Mouse (Mus musculus): ENCODE measurements around the gene Prdm11.

Prdm11 gene

GRCm38 (mm10) chr2:93012976-93013375 lies 33.0 kb downstream of the Prdm11 start:
- DNase-seq (ENCODE audit: low spot score in 2 of 2) = no peak

DNA sequence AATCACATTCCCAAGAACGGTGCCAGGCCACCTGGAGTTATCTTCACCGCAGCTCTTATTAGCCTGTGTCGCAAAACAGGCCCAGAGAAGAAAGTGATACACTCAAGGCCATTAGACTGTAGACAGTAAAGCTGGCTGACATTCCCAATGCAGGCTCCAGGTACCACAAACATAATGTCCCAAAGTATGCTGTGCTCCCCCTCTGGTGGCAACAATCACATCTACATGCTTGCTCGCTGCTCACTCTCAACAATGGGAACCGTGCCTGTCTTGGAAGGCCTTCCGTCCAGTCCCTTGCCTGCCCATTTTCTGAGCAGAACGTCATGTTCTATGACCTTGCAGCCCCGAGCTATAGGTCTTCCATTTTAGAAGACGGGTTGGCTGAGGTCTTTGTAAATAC lies 34.0 kb downstream of the Prdm11 start:
- no peak for DNase-seq (ENCODE audit: low spot score in 2 of 2)

DNA sequence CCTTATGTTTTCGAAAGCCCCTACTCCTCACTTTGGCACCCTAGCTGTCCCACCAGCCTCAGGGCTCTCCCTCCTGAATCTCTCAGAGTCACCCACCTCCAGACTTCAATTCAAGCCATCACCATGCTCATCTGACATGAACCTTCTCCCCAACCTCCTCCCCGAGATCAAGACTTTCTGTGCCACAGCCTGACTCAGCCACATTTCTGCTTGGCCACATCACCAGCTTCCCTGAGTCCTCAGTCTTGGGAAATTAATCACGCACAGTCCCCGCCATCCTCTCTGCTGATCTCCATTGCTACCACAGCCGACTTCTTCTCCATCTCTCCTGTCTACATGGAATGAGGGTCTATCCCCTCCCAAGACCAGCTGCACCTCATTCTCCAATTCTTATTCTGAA lies 34.5 kb downstream of the Prdm11 start:
- no peak for DNase-seq (ENCODE audit: low spot score in 2 of 2)

DNA sequence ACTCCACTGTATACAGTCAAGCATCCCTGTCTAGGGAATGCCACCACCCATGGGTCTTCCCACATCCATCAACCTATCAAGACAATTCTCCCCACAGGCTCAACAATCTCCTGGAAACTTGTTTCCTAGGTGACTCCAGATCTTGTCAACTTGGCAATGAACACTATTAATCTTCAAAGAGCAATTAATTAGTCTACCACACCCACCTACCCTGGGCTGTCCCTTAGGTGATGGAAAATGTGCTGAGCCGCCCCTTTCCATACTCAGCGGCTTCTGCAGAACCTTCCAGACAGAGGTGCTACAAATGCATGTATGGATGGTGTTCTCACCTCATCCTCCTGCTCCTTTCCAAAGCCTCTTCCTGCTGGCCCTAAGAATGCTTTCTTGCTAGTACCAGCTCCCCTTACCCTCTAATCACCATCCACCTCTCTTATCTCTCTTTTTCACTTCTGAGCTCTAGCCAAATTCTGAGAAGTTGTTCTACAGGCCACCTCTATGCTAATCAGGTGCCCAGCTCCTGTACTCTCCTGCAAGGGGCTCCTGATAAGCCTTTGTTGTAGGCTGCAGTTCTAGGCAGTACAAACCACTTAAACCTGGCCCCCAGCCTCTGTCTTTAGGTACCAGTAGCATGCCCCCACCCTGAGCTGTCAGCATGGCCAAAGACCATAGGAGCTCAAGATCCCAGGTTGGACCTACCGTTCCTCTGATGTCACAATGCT lies 37.8 kb downstream of the Prdm11 start:
- DNase-seq (ENCODE audit: low spot score in 2 of 2) = no peak

GRCm38 (mm10) chr2:93005028-93005427 lies 40.9 kb downstream of the Prdm11 start:
- no peak for DNase-seq (ENCODE audit: low spot score in 2 of 2)

DNA sequence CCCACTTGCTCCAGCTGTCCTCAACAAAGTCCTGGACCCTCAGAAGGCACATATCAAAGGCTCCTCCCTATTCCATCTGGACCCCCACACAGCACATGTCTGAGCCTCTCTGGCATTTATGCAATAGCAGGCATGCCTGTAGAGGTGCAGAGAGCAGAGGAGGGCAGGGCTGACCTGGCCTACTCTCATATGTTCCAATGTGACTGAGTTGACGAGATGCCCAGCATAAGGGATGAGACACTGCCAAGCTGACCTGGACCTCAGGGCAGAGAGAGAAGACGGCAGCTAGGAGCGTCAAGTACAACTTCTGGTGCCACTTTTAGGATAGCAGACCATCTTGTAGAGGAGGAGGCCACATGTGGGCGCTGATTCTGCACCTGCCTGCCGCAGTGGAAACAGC lies 54.0 kb downstream of the Prdm11 start:
- DNase-seq (ENCODE audit: low spot score in 2 of 2) = no peak

- no peak for DNase-seq (ENCODE audit: low spot score in 2 of 2)
Measured at GRCm38 (mm10) chr2:92989593-92989992, 56.4 kb downstream of the Prdm11 start.

GRCm38 (mm10) chr2:92987901-92988631 lies 57.9 kb downstream of the Prdm11 start:
- peak in 1 of 2 experiments; percentile 76 for DNase-seq (ENCODE audit: low spot score in 2 of 2)

DNA sequence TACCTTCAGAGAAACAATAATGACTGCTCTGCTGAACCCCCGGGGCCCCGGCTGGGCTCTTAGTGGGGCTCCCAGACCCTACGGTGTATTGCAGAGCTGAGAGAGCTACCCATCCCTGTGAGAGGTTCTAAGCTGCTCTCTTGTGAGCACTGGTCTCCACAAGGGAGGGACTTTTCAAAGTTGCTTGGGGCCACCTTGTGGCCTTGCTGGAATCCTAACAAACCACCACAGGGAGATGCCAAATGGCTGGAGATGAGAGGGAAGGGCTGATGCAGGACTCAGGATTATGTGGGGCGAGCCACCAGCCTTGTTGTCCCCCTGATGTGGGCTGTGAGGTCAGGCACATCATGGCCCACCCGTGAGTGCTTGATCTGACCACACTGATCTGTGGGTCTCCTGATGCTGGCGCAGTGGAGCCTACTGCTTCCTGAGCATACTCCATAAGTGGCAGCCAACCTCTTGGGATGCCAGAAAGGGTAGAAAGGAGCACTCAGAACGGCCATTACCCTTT lies 58.8 kb downstream of the Prdm11 start:
- no peak for DNase-seq (ENCODE audit: low spot score in 2 of 2)

DNA sequence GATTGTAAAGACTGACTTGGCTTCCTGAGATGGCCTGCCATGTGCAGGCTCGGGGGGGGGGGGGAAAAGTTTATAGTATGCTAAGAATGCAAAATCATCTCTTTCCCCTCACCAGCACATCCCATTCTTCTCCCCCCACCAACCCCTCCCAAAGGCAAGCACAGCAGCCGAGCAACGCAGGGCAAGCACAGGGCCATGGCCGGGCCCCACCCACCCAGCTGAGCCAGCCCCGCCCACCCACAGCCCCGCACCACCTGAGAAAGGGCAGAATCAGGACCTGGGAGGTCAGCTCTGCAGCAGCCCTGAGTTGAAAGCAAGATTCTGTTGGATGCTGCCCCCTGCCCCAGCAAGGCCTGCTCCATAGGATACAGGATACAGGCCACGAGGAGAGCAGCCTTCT lies 60.4 kb downstream of the Prdm11 start:
- DNase-seq (ENCODE audit: low spot score in 2 of 2) = no peak

DNA sequence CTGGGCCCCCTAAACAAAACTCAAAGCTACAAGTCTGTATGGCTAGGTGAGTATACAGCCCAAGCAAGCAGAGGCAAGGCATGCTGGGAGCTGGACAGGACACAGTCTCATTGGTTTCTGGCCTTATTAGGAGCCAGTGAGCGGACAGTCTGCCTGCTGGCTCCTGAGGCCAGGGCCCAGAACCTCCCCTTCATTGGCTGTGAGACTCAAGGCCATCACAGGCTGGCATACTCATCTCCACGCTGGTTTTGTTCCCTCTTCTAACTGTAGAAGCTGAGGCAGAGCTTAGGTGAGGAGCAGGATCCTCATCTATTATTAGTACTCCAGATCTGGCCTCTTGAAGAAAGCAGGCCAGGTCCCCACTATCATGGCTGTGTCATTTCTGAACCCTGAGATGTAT lies 60.8 kb downstream of the Prdm11 start:
- DNase-seq (ENCODE audit: low spot score in 2 of 2) = no peak

- DNase-seq (ENCODE audit: low spot score in 2 of 2) = no peak
Measured at GRCm38 (mm10) chr2:92984321-92985108, 61.5 kb downstream of the Prdm11 start.

DNA sequence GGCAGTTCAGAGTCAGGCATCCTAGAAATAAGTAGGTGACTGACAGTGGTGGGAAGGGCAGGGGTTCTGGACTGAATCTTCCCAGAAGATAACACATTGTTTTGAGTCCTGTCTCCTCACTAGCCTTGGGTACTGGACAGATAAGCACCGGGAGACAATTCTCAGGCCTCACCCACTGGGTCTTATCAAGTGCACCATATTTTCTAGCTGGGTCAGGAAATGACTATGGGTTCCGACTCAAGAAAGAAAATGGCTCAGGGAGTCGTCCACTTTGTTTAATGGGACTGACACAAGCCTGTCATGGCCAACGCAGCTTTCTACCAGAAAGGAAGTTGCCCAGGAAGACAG lies 62.7 kb downstream of the Prdm11 start:
- DNase-seq (ENCODE audit: low spot score in 2 of 2) = no peak

DNA sequence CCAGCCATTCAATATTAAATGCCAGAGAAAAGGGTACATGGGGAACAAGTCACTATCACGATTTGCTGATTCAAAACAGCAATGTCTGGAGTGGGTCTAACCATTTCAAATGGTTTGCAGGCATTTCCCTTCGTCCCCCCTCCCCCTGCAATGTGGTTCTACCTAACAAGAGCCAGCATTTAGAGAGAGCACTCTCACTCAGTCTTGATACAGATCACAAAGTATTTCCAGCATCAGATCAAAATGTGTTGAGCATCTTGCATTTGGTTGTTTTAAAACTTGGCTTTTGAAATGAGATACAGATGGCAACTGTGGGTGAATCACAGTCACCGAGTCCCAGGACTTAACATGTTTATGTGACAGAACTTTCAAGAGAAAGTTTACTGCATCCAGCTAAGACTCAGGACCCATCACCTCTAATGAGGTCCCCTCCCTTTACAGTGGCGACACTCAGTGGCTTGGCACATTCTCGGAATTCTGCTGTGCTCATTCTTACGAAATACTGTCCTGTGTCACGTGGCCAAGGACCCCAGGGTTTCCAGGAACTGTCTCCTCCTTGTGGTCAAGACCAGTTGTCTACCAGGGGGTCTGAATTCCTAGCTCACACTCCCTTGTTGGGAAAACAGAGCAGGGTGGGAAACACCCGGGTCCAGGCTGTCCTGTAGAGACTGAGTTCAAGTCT lies 63.2 kb downstream of the Prdm11 start:
- no peak for DNase-seq (ENCODE audit: low spot score in 2 of 2)

DNA sequence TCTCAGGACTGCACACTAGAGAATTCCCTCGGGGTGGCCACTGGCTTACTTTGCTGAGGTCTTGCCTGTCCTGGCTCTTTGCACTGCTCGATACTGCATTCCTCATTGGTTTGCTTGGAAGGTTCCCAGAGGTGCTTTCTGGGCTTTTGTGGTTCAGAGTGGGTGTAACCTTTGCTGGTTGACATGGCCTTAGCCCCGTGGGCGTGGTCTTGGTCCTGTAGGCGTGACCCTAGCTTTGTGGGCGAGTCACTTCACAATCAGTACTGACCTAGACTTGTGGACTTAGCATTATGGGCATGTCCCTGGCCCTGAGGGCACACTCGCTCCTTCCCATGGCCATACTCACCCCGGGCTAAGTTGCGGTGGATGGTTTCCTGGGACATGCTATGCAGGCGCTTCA lies 65.8 kb downstream of the Prdm11 start:
- DNase-seq (ENCODE audit: low spot score in 2 of 2) = no peak

DNA sequence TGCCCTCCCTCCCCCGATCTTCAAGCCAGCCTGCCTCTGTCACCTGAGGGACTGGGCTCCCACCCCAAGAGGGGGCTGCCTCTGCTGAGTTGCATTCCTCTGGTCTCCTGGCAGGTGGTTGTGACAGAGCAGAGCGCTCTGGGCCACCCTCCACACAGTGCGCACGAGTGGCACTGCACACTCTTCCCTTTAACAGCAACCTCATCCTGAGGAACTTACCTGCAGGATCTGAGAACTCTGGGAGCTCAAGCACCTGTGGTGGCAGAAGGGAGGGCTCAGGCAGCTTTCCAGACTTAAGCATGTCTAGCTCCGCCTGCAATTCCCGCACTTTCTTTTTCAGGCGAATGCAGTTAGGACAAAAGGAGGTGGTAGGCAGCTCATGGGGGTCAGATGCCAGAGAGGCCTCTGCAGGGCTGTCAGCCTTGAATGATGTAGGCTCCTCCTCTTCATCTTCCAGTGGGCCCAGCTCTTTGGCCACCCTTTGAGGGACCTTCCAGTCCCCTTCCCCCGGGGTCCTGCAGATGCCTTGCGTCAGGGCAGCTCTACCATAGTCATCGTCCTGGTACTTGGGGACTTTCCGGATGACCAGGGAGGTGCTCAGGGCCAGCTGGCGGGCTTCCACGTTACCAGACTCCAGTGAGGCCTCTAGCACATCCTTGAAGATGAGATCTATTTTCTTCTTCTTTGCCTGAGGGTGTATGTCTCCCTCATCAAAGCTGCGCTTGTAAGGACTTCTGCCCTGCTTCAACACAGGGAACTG lies 70.8 kb downstream of the Prdm11 start:
- DNase-seq (ENCODE audit: low spot score in 2 of 2) = no peak

DNA sequence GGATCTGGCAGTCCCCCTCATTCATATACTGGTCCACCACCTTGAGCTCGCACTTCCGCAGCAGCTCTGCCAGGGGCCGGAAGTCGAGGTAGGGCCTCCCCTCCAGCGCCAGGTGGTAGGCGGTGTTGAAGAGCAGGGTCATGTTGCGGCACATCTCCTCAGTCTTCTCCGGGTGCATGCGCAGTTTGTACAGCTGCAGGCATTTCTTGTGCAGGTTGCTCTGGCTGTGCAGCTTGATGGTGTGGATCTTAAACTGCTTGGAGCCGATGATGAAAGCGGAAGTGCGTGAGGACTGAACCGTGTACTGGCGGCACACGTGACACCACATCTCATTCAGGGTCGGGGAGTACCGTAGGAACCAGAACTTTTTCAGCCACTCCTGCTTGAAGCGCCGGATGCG lies 72.3 kb downstream of the Prdm11 start:
- no peak for DNase-seq (ENCODE audit: low spot score in 2 of 2)

DNA sequence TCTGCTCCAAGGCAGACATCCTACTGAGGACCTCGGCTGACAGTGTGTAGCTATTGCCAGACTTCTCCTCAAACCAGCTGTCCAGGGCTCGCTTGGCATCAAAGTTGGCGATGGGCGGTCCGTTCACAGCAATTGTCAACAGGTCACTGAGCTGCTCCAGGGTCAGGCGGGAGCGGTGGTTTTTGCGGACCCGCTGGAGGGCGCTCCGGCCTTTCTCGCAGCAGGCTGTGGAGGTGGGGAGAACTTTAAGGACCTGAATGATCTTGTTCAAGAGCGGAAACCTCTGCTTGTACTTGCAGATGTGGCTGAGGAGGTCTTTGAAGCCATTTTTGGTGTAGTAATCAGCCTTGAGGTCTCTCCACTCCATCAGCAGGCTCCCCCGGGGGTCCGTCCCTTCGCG lies 73.9 kb downstream of the Prdm11 start:
- DNase-seq (ENCODE audit: low spot score in 2 of 2) = peak in 1 of 2 experiments; percentile 38

DNA sequence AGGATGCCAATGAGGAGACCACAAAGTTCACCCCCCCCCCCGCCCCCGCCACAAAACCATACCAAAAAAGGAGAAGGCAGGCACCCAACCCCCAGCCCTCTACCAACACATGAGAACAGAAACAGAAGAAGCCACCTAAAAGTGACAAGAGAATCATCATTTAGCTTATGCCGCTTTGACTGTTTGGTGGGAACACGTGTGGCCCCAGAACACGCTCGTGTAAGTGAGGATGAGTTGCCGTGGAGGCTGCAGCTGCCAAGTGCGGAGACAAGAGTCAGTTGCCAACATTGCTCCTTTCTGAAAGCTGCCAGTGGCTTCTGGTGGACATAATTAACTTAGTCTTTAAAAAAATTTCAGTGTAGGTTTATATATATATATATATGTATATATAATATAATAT lies 74.4 kb downstream of the Prdm11 start:
- DNase-seq (ENCODE audit: low spot score in 2 of 2) = no peak

DNA sequence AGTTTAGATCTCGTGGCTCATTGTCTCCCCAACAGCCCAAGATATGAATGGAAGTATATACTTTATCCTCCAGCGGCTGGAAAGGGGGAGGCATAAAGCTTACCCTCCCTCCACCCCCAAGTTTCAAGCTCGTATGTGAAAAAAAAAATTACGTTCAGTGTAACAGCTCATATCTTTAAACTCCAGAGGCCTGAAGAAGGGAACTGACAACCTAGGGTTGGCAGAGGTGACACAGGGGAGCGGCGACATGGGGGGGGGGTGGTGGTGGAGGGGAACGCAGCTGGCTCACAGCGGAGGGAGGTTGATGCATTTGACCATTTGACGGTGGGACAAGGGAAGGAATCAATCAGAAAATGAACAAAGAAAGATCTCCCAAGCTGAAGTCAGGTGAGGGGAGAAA lies 74.9 kb downstream of the Prdm11 start:
- no peak for DNase-seq (ENCODE audit: low spot score in 2 of 2)

DNA sequence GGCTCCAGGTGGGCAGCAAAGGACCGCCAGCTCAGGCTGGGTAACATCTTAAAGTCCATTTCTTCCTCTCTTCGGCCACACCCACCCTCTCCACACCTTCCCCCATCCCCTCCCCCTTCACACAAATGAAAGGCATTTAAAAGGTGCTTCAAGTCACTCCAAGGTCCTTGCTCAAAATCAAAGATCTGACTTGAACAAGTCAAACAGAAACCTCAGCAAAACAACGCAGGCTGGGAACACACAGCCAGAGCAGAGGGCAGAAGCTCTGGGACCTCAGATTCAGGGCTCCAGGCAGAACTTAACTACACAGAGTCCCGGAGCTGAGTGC lies 78.2 kb downstream of the Prdm11 start:
- DNase-seq (ENCODE audit: low spot score in 2 of 2) = no peak
